Mouse (Mus musculus) heart, embryonic 14.5 days (tissue): ENCODE data around the gene Kri1. TPM values are rescaled to one million over a fixed set of nuclear protein-coding genes. Genes with fewer than 3 reads are reported as not detected.
"Not testable (repeated sequence)": the region's sequence is repeated elsewhere in the genome, so short reads cannot be mapped to it uniquely, and the experiment has no call there.

ENCODE experiments used
- ATAC-seq: fragments of 200-750 bp; cut with Nextera tagmentation; 2 replicates; pipeline ENCODE4 v1.8.0; 2017; ENCODE audit warnings: low read depth, moderate TSS enrichment; ENCODE audit not compliant: insufficient number of reproducible peaks, insufficient read depth, low FRiP score
- H3K27ac ChIP-seq, 2 experiments: fragments of 200-500 bp in 1 of 2; fragments of 300-500 bp in 1 of 2; sonication (generic) in 1 of 2; replicated peaks in 1 of 2; 2 replicates each; pipeline ENCODE4 v1.5.1; 2012 to 2014; ENCODE audit warnings: low read depth in 2 of 2, low read length in 2 of 2, control low read depth in 1 of 2, mild to moderate bottlenecking in 1 of 2, mixed read lengths in 1 of 2; ENCODE audit not compliant: control insufficient read depth in 1 of 2, insufficient read depth in 1 of 2
- H3K27me3 ChIP-seq: fragments of 300-500 bp; sonication (generic); 2 replicates; pipeline ENCODE4 v1.6.1; 2014; ENCODE audit warnings: mild to moderate bottlenecking, low read length, control low read depth; ENCODE audit not compliant: control insufficient read depth, insufficient read depth
- H3K36me3 ChIP-seq: fragments of 300-500 bp; sonication (generic); 2 replicates; pipeline ENCODE4 v1.6.1; 2014; ENCODE audit warnings: mild to moderate bottlenecking, control low read depth, low read length, mixed read lengths; ENCODE audit not compliant: control insufficient read depth, insufficient read depth
- H3K4me1 ChIP-seq, 2 experiments: fragments of 200-500 bp in 1 of 2; fragments of 300-500 bp in 1 of 2; sonication (generic) in 1 of 2; 2 replicates each; pipeline ENCODE4 v1.6.1; 2012 to 2014; ENCODE audit warnings: low read length in 2 of 2, control low read depth in 1 of 2, mixed read lengths in 1 of 2; ENCODE audit not compliant: control insufficient read depth in 2 of 2, insufficient read depth in 2 of 2
- H3K4me2 ChIP-seq: fragments of 300-500 bp; sonication (generic); 2 replicates; pipeline ENCODE4 v1.6.1; 2014; ENCODE audit warnings: mild to moderate bottlenecking, low read length
- H3K4me3 ChIP-seq, 2 experiments: fragments of 200-500 bp in 1 of 2; fragments of 300-500 bp in 1 of 2; sonication (generic) in 1 of 2; 2 replicates each; pipeline ENCODE4 v1.5.1; 2012 to 2014; ENCODE audit warnings: low read length in 2 of 2, mild to moderate bottlenecking in 2 of 2, control low read depth in 1 of 2, low read depth in 1 of 2, moderate library complexity in 1 of 2; ENCODE audit not compliant: control insufficient read depth in 1 of 2, insufficient read depth in 1 of 2
- H3K9ac ChIP-seq: fragments of 300-500 bp; sonication (generic); 2 replicates; pipeline ENCODE4 v1.6.1; 2014; ENCODE audit warnings: mild to moderate bottlenecking, low read length
- H3K9me3 ChIP-seq: fragments of 300-500 bp; sonication (generic); 2 replicates; pipeline ENCODE4 v1.6.1; 2016; ENCODE audit warnings: low read length, control low read depth; ENCODE audit not compliant: control insufficient read depth
- WGBS: fragments of 180-500 bp; shearing (Covaris S2); extraction: QIAGEN DNeasy Blood & Tissue Kit; methylation state at CpG from one replicate; pipeline ENCODE4 v1.1.7; 2014; 5-methylcytosine and 5-hydroxymethylcytosine counted together
- polyA plus RNA-seq: library from polyadenylated mRNA; unstranded; fragments of >200 nt; fragmentation: Nextera tagmentation; extraction: Ambion mirVana; gene quantifications from 2 replicates; pipeline ENCODE4 v1.2.1, GENCODE M21; 2014

Kri1 gene
- polyA plus RNA-seq, 1 experiment from 2014 or later: 12.6 TPM

- H3K27ac ChIP-seq: peak overlapping the region in 1 of 2 experiments; percentile 12; a peak in 1 of 4 replicates
- no peaks in the 10 kb centered on the region for H3K9me3 ChIP-seq
- peaks cover 98% of the 10 kb centered on the region for H3K36me3 ChIP-seq
- no peak overlapping the region for H3K4me3 ChIP-seq
- H3K27me3 ChIP-seq: no peaks in the 10 kb centered on the region
- no peak overlapping the region; the same call in 1 of the 2 replicates for H3K9ac ChIP-seq
- ATAC-seq: no peak
- no peak overlapping the region for H3K4me2 ChIP-seq
- peaks cover 5 to 15% of the 10 kb centered on the region in 2 experiments; a peak in 2 of 4 replicates for H3K4me1 ChIP-seq
- WGBS: 62% methylated on average over 7 of the region's 7 CpGs
Observed at GRCm38 (mm10) chr9:21273520-21274228, 14.1 kb downstream of the Kri1 start.

- no peak overlapping the region for H3K27ac ChIP-seq
- H3K4me2 ChIP-seq: no peak overlapping the region
- H3K9ac ChIP-seq: no peak overlapping the region
- no peaks in the 10 kb centered on the region for H3K9me3 ChIP-seq
- 85% methylated on average over 8 of the region's 8 CpGs for WGBS
- ATAC-seq: no peak
- no peaks in the 10 kb centered on the region for H3K27me3 ChIP-seq
- peaks cover 98% of the 10 kb centered on the region for H3K36me3 ChIP-seq
- H3K4me3 ChIP-seq: no peak overlapping the region
- H3K4me1 ChIP-seq: peaks cover 5 to 15% of the 10 kb centered on the region in 2 experiments; a peak in 2 of 4 replicates
Observed at GRCm38 (mm10) chr9:21273094-21273493, 14.7 kb downstream of the Kri1 start.

DNA sequence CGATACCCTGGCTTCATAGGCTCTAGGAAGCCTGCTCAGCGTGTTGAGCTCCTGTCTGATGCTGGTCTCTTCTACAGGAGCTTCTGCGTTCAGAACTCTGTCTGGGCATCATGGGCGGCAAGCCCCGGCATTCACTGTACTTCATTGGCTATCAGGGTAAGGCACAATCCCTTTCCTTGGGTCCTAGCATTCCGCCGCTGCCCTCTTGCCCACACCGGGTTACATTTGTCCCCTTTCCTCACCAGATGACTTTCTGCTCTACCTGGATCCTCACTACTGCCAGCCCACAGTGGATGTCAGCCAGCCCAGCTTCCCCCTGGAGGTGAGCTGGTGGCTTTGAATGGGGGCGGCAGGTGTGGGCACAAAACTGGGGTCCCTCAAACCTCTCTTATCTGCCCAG, 15.4 kb downstream of the Kri1 start:
- no peak for ATAC-seq
- peaks cover 5 to 16% of the 10 kb centered on the region in 2 experiments; a peak in 3 of 4 replicates for H3K4me1 ChIP-seq
- 86% methylated on average over 9 of the region's 9 CpGs for WGBS

GRCm38 (mm10) chr9:21269590-21269989, 18.2 kb downstream of the Kri1 start:
- not testable (repeated sequence) for H3K4me2 ChIP-seq, H3K9me3 ChIP-seq, H3K27ac ChIP-seq, ATAC-seq, H3K27me3 ChIP-seq, H3K9ac ChIP-seq, H3K4me3 ChIP-seq
- 81% methylated on average over 5 of the region's 5 CpGs for WGBS
- H3K36me3 ChIP-seq: peaks cover 82% of the 10 kb centered on the region
- H3K4me1 ChIP-seq: peaks cover 12 to 30% of the 10 kb centered on the region in 2 experiments

More for the DNA sequence above, 15.4 kb downstream of the Kri1 start:
- Histone ChIP-seq H3K27me3 (no peaks in the 10 kb centered on the region), H3K9me3 (no peaks in the 10 kb centered on the region), H3K4me2 (no peak overlapping the region), H3K36me3 (peaks cover 98% of the 10 kb centered on the region), H3K9ac (no peak overlapping the region), H3K27ac (no peak overlapping the region), H3K4me3 (no peak overlapping the region)

- no peak for ATAC-seq
- no peak overlapping the region for H3K4me3 ChIP-seq
- peaks cover 70% of the 10 kb centered on the region for H3K36me3 ChIP-seq
- no peak overlapping the region for H3K27ac ChIP-seq
- H3K27me3 ChIP-seq: no peaks in the 10 kb centered on the region
- H3K4me2 ChIP-seq: no peak overlapping the region
- H3K9ac ChIP-seq: no peak overlapping the region
- peaks cover 7 to 24% of the 10 kb centered on the region in 2 experiments for H3K4me1 ChIP-seq
- 95% methylated on average over 16 of the region's 16 CpGs for WGBS
- H3K9me3 ChIP-seq: no peaks in the 10 kb centered on the region
Observed at GRCm38 (mm10) chr9:21268305-21268704, 19.5 kb downstream of the Kri1 start.

DNA sequence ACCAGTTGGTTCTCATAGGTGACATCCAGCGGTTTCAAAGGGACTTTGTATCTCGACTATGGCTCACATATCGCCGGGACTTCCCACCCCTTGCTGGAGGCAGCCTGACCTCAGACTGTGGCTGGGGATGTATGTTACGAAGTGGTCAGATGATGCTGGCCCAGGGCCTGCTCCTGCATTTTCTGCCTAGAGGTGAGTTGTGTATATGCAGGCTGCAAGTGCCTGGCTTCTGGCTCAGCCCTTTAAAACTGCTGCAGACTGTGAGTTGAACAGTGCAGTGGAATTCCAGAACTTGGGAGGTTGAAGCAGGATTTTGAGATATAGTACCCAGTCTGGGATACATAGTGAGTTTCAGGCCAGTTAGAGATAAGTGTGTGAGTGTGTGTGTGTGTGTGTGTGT, 20.9 kb downstream of the Kri1 start:
- Histone ChIP-seq H3K27ac (no peak overlapping the region; a peak in 1 of 4 replicates), H3K9ac (peak overlapping the region; percentile 91; the same call in 1 of the 2 replicates), H3K4me2 (peak overlapping the region; percentile 70), H3K4me1 (peaks cover 7 to 24% of the 10 kb centered on the region in 2 experiments), H3K9me3 (no peaks in the 10 kb centered on the region), H3K36me3 (peaks cover 55% of the 10 kb centered on the region), H3K27me3 (no peaks in the 10 kb centered on the region), H3K4me3 (peak overlapping the region in 1 of 2 experiments; percentile 86; a peak in 1 of 4 replicates)
- WGBS: 57% methylated on average over 5 of the region's 5 CpGs
- no peak for ATAC-seq

DNA sequence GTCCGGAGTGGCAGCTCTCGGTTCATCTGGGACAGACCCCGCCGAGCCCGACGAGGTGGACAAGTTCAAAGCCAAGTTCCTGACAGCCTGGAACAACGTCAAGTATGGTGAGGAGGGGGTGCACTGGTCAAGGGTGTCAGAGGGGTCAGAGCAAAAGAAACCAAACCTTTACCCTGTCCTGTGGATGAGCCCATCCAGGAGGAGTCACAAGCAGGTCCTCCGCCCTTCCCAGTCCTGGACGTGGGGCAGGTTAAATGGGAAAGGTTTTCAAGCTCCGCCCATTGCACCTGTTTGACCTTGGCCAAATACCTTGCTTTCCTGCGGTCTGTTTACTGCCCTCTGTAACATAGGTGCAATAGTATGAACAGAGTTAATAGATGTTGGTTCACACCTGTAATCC, 22.2 kb downstream of the Kri1 start:
- H3K9me3 ChIP-seq: no peaks in the 10 kb centered on the region
- H3K27me3 ChIP-seq: no peaks in the 10 kb centered on the region
- peak overlapping the region; percentile 91 for H3K9ac ChIP-seq
- peak overlapping the region; percentile 70 for H3K4me2 ChIP-seq
- 4% methylated on average over 11 of the region's 11 CpGs for WGBS
- peak overlapping the region in 1 of 2 experiments; percentile 68; a peak in 2 of 4 replicates for H3K27ac ChIP-seq
- peaks cover 43% of the 10 kb centered on the region for H3K36me3 ChIP-seq
- peaks cover 7 to 24% of the 10 kb centered on the region in 2 experiments for H3K4me1 ChIP-seq
- ATAC-seq: peak; percentile 13; the same call in 1 of the 2 replicates
- peak overlapping the region; percentile 70 to 86 for H3K4me3 ChIP-seq
